Mouse (Mus musculus) ES-E14 (cell line): ENCODE results near the gene Scube1. TPM values are rescaled to one million over a fixed set of nuclear protein-coding genes. Genes with fewer than 3 reads are reported as not detected.

Source experiments
- DNase-seq: peaks from one replicate; pipeline ENCODE4 v3.0.0-alpha.2; 2013; ENCODE audit warnings: low read depth, low spot score
- H3K27ac ChIP-seq: 2 replicates; pipeline ENCODE4 v1.5.1; 2012; ENCODE audit warnings: low read depth, mild to moderate bottlenecking, low read length, moderate library complexity, mixed read lengths; ENCODE audit not compliant: poor library complexity, insufficient read depth, severe bottlenecking
- H3K36me3 ChIP-seq: 2 replicates; pipeline ENCODE4 v1.6.1; 2012; ENCODE audit warnings: mild to moderate bottlenecking, low read length, moderate library complexity, mixed read lengths; ENCODE audit not compliant: control insufficient read depth, poor library complexity, insufficient read depth, severe bottlenecking
- H3K4me1 ChIP-seq, 2 experiments: fragments of 150-350 bp in 1 of 2; sonication (generic) in 1 of 2; 2 replicates each; pipeline ENCODE4 v1.6.1; 2012; ENCODE audit warnings: low read length in 2 of 2, mild to moderate bottlenecking in 1 of 2, mixed read lengths in 1 of 2; ENCODE audit not compliant: control insufficient read depth in 2 of 2, insufficient read depth in 2 of 2, poor library complexity in 1 of 2
- H3K4me3 ChIP-seq, 2 experiments: fragments of 150-350 bp in 1 of 2; sonication (generic) in 1 of 2; 2 replicates each; pipeline ENCODE4 v1.5.1; 2012; ENCODE audit warnings: low read length in 2 of 2, low read depth in 1 of 2, mild to moderate bottlenecking in 1 of 2, mixed read lengths in 1 of 2; ENCODE audit not compliant: insufficient read depth in 1 of 2, poor library complexity in 1 of 2, severe bottlenecking in 1 of 2
- H3K9ac ChIP-seq: 2 replicates; pipeline ENCODE4 v1.6.1; 2012; ENCODE audit warnings: low read depth, mild to moderate bottlenecking, low read length, mixed read lengths; ENCODE audit not compliant: poor library complexity, insufficient read depth, severe bottlenecking
- H3K9me3 ChIP-seq: fragments of 150-350 bp; sonication (generic); 2 replicates; pipeline ENCODE4 v1.6.1; 2012; ENCODE audit warnings: low read depth, mild to moderate bottlenecking, low read length; ENCODE audit not compliant: control insufficient read depth, insufficient read depth
- CHD2 ChIP-seq: IDR thresholded peaks from 2 replicates; pipeline ENCODE4 v1.6.1; 2014; ENCODE audit warnings: mild to moderate bottlenecking, low read depth, low read length, inconsistent platforms
- HCFC1 ChIP-seq: IDR thresholded peaks from 2 replicates; pipeline ENCODE4 v1.6.1; 2012; ENCODE audit warnings: low read length, inconsistent platforms, borderline replicate concordance; ENCODE audit not compliant: insufficient read depth
- MAFK ChIP-seq: IDR thresholded peaks from 2 replicates; pipeline ENCODE4 v1.6.1; 2014; ENCODE audit warnings: mild to moderate bottlenecking, low read depth, low read length, inconsistent platforms; ENCODE audit not compliant: insufficient read depth
- ZC3H11A ChIP-seq: IDR thresholded peaks from 2 replicates; pipeline ENCODE4 v1.6.1; 2012; ENCODE audit warnings: low read depth, mild to moderate bottlenecking, inconsistent platforms, low read length, borderline replicate concordance
- ZNF384 ChIP-seq: IDR thresholded peaks from 2 replicates; pipeline ENCODE4 v1.6.1; 2012; ENCODE audit warnings: low read depth, low read length, inconsistent platforms
- in situ Hi-C, 2 experiments: fragments of 600-800 bp; cut with MboI; formaldehyde crosslinking; loops; one replicate each; pipeline ENCODE4 v1.15.1; 2025; ENCODE audit warnings: low sequenced_read_pairs in 2 of 2, inconsistent platforms in 1 of 2; ENCODE audit not compliant: unreplicated experiment in 2 of 2
- total RNA-seq: library from RNA; depleted of rRNA; stranded (reverse); fragments of 300-350 nt; gene quantifications from 2 replicates; pipeline ENCODE4 v1.2.3, GENCODE M21; 2012

Gene Scube1
- total RNA-seq, 1 experiment, result 1.7 TPM

DNA sequence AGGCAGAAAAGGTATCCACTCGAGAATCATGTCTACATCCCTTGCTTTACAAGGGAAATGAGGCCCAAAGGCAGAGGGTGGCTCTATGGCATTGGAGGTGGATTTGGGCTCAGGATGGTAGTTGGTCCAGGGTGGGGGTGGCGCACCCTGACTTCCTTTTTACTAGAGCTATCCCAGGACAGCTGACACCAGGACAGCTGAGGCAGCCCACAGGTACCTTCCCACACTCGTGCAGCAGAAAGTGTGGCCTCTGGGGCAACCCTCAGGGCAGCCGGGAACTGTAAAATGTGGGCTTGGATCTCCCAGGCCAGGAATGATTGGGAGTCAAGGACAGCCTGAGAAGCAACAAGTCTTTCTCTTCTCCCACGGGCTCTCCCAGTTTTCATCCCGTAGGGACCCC lies 133.1 kb downstream of the Scube1 start:
- Histone ChIP-seq H3K27ac (no peak overlapping the region), H3K4me3 (no peak overlapping the region), H3K36me3 (peaks cover 29% of the 10 kb centered on the region), H3K4me1 (peaks cover 0 to 5% of the 10 kb centered on the region in 2 experiments; a peak in 1 of 4 replicates), H3K9ac (no peak overlapping the region), H3K9me3 (no peaks in the 10 kb centered on the region)
- no peak for DNase-seq
- TF ChIP-seq HCFC1 (no peak), ZC3H11A (no peak), MAFK (no peak), ZNF384 (no peak), CHD2 (no peak)
- in situ Hi-C loops, result no loop called here

DNA sequence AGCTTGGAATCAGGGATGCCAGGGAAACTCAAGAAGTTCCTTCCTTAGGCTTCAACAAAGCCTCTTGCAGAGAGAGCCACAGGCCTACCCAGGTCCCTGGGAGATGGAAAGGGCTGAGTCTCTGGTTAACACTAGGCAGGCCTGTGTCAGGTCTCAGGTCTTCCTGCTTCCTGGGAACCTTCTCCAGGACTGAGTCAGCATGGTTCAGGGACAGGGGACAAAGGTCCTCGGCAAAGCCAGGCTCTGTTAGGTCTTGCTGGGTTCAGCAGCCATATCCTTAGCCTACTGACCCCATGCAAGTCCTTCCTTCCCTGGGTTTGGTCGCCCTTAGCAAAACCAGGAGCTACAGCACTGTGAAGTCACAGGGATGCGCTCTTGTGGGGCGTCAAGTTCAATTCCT lies 134.0 kb downstream of the Scube1 start:
- no peak overlapping the region for H3K27ac ChIP-seq
- in situ Hi-C loops, result no loop called here
- peaks cover 0 to 5% of the 10 kb centered on the region in 2 experiments; a peak in 1 of 4 replicates for H3K4me1 ChIP-seq
- no peak overlapping the region for H3K9ac ChIP-seq
- H3K36me3 ChIP-seq, result peaks cover 39% of the 10 kb centered on the region
- no peak overlapping the region for H3K4me3 ChIP-seq
- TF ChIP-seq CHD2, result no peak
- TF ChIP-seq HCFC1, result no peak
- no peak for TF ChIP-seq MAFK
- TF ChIP-seq ZC3H11A, result no peak
- TF ChIP-seq ZNF384, result no peak
- no peaks in the 10 kb centered on the region for H3K9me3 ChIP-seq
- DNase-seq, result no peak

GRCm38 (mm10) chr15:83584741-83585220 lies 140.0 kb downstream of the Scube1 start:
- TF ChIP-seq MAFK (no peak), ZC3H11A (no peak), HCFC1 (no peak), ZNF384 (no peak), CHD2 (no peak)
- H3K4me3 ChIP-seq, result no peak overlapping the region
- H3K9me3 ChIP-seq, result no peaks in the 10 kb centered on the region
- no peaks in the 10 kb centered on the region; a peak in 1 of 4 replicates for H3K4me1 ChIP-seq
- H3K9ac ChIP-seq, result no peak overlapping the region
- peaks cover 78% of the 10 kb centered on the region for H3K36me3 ChIP-seq
- in situ Hi-C loops, result no loop called here
- H3K27ac ChIP-seq, result no peak overlapping the region
- DNase-seq, result no peak

GRCm38 (mm10) chr15:83583419-83584156 lies 141.2 kb downstream of the Scube1 start:
- Histone ChIP-seq H3K9ac (no peak overlapping the region), H3K27ac (no peak overlapping the region), H3K9me3 (no peaks in the 10 kb centered on the region), H3K4me3 (no peak overlapping the region), H3K36me3 (peaks cover 85% of the 10 kb centered on the region), H3K4me1 (no peaks in the 10 kb centered on the region; a peak in 1 of 4 replicates)
- TF ChIP-seq CHD2, result no peak
- TF ChIP-seq MAFK, result peak; percentile 96
- no peak for TF ChIP-seq HCFC1
- peak; percentile 46 for DNase-seq
- in situ Hi-C loops, result no loop called here

DNA sequence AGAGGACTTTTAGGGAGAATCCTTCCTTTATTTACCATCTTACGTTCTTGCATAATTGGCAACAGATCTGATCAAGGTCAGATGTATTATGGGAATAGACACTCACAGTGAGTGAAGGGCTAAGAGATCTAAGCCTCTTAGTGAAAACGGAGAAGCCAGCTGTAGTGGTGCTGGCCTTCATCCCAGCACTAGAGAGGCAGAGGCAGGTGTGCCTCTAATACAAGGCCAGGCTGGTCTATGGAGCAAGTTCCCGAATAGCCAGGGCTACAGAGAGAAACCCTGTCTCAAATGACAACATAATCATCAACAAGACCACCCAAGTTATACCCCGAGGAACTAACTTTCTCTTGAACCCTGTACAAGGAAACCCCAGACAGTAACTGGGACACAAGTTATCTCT lies 141.9 kb downstream of the Scube1 start:
- H3K4me1 ChIP-seq, result no peaks in the 10 kb centered on the region; a peak in 1 of 4 replicates
- H3K27ac ChIP-seq, result no peak overlapping the region
- no peak for DNase-seq
- no peaks in the 10 kb centered on the region for H3K9me3 ChIP-seq
- no peak overlapping the region for H3K4me3 ChIP-seq
- H3K36me3 ChIP-seq, result peaks cover 84% of the 10 kb centered on the region
- in situ Hi-C loops, result no loop called here
- no peak overlapping the region for H3K9ac ChIP-seq
- TF ChIP-seq MAFK (no peak), ZNF384 (no peak), HCFC1 (no peak), CHD2 (no peak), ZC3H11A (no peak)
